Mouse (Mus musculus) brown adipose tissue, adult 24 weeks (tissue): Measurements from ENCODE around the gene Cbx7. TPM values are rescaled to one million over a fixed set of nuclear protein-coding genes. Genes with fewer than 3 reads are reported as not detected.
A peak's percentile ranks its signal among the peaks of the same experiment; 100 is the strongest.

Source experiments
- H3K27ac ChIP-seq: fragments of 200-500 bp; replicated peaks from 2 replicates; pipeline ENCODE4 v1.5.1; 2012; ENCODE audit warnings: low read depth, mild to moderate bottlenecking, low read length
- H3K4me1 ChIP-seq: fragments of 200-500 bp; 2 replicates; pipeline ENCODE4 v1.6.1; 2012; ENCODE audit warnings: low read length, mixed read lengths; ENCODE audit not compliant: control insufficient read depth, insufficient read depth, insufficient read length
- H3K4me3 ChIP-seq: fragments of 200-500 bp; 2 replicates; pipeline ENCODE4 v1.5.1; 2012; ENCODE audit warnings: low read depth, mild to moderate bottlenecking, low read length, moderate library complexity; ENCODE audit not compliant: insufficient read depth
- polyA plus RNA-seq: library from polyadenylated mRNA; stranded (reverse); fragments of >200 nt; gene quantifications from 2 replicates; pipeline ENCODE4 v1.2.4, GENCODE M21; 2012; ENCODE audit not compliant: missing spikeins, insufficient read depth, insufficient read length

Gene Cbx7
- 6.8 and 7.1 TPM in 2 replicates for polyA plus RNA-seq

DNA sequence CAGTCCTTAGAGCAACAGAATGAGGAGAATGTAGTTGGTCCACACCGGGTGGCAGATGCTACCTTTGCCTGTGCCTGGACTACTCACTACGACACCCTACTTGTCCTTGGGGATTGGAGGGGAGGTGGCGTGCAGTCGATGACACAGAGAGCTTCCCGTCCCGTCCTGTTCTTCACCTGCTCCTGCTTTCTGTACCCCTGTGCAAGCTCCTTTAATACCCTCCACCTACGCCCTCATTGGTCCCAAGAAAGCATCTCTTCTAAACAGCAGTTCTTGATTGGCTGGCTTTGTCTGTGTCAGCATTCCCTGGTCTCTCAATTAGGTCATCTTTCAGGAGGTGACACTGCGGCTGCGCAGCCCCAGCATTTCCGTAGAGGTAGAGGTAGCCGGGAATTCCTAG is at the start of gene Cbx7:
Gene Cbx7, minus strand, starts transcription at position 180 of the 400 bp plus-strand sequence.
- no peak within 1 kb of the TSS for H3K27ac ChIP-seq
- no peak within 1 kb of the TSS for H3K4me3 ChIP-seq
- H3K4me1 ChIP-seq: no peaks in the 10 kb centered on the region

DNA sequence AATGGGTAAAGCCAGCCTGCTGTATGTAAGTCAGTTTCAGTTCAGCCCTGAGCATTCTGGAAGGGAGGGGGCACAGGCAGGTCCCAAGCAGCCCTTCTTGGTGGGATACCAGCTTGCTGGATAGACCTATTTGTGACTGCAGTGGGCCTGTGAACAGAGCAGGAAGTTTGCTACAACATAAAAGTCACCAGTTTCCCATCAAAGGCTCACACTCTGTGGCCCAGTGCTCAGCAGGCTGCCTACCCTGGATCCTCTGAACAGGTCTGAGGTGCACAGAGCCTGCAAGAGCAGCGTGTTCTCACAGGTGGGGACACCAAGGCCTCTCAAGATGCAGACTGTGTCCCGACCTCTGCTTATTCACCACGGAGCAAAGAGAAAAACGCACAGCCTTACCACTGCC is 49.6 kb upstream of the Cbx7 start:
- H3K4me3 ChIP-seq: no peak overlapping the region
- H3K4me1 ChIP-seq: peaks cover 12% of the 10 kb centered on the region
- H3K27ac ChIP-seq: peak overlapping the region; percentile 61

DNA sequence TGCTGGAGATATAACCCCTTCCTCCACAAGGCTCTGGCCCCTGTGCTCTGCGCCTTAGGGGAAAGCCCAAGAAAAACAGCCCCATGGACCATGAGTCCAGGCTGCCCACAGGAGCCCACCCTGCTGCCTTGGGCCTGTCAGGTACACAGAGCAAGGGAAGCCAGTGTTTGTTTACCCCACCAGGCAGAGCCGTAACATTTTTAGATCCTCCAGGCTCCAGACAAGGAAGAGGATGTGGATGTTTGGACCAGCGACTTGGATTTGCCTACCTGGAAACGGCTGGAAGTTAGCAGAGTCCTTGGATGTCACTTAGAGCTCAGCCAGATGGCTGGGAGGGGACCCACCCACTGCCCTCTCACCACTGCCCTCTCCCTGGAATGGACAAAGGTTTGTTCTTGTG is 48.7 kb upstream of the Cbx7 start:
- Histone ChIP-seq H3K4me1 (peaks cover 4% of the 10 kb centered on the region), H3K27ac (peak overlapping the region; percentile 61), H3K4me3 (no peak overlapping the region)

DNA sequence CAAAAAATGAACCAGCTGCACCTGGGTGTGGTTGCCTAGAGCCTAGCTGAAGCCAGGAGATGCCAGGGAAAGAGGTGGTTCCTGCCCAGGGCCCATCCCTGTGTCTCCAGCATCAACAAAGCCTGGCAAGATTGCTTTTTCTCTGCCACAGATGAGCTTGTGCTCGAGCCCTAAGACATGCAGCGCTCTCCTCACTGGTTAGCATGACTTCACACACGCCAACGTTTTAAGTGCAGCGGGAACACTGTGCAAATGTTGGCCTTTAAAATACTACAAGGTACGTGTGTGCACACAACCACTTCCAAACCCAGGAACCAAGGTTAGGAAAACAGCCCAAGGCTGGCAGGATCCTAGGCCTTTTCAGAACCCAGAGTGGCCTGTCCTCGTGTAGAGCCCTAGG is 48.3 kb upstream of the Cbx7 start:
- H3K27ac ChIP-seq: peak overlapping the region; percentile 38; the same call in 1 of the 2 replicates

DNA sequence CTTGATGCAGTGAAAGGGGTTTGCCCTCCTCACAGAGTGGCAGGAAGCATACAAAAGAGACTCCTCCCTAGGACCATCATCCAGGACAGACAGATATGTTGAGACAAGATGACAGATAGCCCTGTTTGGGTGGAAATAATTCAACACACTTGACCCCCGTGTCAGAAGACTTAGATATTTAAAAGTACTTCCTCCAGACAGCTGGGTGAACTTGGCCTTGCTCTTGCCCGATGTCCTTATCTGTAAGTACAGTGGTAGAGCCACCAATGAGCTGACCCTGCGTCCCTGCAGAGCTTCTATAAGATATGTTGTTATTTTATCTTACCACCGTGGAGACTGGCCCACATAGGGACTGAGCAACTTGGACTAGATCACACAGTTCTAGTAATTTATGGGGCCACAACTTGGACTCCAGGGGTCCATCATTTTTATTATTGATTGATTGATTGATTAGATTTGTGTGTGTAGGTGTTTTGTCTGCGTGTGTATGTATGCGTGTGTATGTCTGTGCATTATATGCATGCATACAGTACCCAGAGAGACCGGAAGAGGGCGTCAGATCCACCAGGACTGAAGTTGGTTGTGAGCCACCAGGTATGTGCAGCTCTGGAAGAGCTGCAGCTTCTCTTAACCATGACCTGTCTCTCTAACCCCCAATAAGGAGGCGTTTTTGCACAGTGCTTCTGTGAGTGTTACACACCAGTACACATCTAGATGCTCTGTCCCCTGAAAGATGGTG is 45.8 kb upstream of the Cbx7 start:
- Histone ChIP-seq H3K4me1 (peaks cover 2% of the 10 kb centered on the region), H3K27ac (no peak overlapping the region), H3K4me3 (no peak overlapping the region)

More for the DNA sequence above, 48.3 kb upstream of the Cbx7 start:
- Histone ChIP-seq H3K4me1 (peaks cover 2% of the 10 kb centered on the region), H3K4me3 (no peak overlapping the region)

DNA sequence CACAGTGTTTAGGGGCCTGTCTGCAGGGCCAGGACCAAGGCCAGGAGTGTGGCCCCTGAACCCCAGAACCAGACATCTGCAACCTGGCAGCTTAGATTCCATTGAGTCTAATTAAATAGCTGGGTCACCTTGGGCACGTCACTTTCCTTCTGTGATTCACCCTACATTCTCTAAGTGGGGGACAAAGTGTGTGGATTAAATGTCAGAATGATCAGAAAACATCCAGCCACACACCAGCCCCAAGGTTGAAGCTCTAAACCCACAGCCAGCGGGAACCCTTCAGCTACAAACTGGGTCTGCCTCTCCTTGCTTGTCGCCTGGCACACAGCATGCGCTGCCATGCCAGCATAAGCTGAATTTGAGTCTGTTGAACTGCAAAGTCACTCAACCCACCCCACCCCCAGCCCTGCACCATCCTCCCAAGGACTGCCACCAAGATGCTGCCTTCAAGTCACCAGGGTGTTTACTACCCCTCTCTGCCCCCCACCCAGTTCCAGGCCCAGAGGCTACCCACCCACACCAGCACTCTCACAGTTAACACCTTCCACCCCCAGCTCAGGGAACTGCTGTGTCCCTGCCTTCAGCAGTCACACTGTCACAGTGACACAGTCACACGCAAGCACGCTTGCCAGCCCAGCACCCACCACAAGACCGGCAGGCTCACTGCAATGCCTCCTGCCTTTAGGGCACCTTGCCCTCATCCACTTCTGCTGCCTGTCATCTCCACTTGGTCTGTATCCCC is 44.5 kb upstream of the Cbx7 start:
- H3K4me3 ChIP-seq: peak overlapping the region; percentile 34
- peak overlapping the region; percentile 42; the same call in 1 of the 2 replicates for H3K27ac ChIP-seq
- H3K4me1 ChIP-seq: no peaks in the 10 kb centered on the region; the same call in none of the 2 replicates

DNA sequence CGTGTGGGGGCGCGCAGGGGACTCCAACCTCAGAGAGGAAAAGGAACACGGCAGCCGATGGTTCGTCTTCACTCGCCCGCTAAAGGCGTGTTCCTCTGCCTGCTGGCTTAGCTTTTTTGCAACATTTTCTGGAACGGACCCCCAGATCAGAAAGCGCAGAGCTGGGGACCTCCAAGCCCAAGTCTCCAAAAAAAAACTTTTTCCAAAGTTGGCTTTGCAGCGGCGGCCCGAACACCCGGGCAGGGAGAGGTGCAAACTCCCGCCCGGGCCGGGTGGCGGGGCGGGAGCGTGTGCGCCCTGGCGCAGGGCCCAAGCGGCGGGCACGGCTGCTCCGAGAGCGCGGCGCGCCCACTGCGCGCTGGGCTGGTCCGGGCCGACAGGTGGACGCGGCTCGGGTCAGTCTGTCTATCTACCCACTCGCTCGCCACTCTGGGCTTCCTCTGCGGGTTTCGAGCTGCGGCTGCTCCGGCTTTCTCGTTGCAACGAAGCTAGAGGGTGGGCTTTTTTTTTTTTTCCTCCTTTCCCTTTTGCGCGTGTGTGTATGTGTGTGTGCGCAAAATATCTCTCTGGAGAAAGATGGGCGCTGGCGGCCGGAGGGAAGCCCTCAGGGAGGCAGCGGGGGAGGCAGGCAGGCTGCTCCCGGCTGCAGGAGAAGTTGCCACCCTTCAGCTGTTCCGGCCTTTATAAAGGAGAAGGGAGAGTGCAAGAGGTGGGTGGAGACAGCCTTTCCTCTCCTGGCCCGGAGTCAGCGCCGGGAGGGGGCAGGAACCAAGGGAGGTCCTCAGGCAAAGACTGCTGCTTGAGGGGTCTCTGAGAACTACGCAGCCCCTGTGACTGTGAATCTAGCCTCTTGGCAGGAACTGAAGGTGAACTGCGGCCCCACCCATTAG is 43.6 kb upstream of the Cbx7 start, which contains the start of gene Pdgfb:
Gene Pdgfb, minus strand, starts transcription at position 657 of the 890 bp plus-strand sequence.
- Histone ChIP-seq H3K4me1 (no peaks in the 10 kb centered on the region; the same call in 1 of the 2 replicates), H3K27ac (peak within 1 kb of the TSS; percentile 82), H3K4me3 (peak within 1 kb of the TSS; percentile 92)

DNA sequence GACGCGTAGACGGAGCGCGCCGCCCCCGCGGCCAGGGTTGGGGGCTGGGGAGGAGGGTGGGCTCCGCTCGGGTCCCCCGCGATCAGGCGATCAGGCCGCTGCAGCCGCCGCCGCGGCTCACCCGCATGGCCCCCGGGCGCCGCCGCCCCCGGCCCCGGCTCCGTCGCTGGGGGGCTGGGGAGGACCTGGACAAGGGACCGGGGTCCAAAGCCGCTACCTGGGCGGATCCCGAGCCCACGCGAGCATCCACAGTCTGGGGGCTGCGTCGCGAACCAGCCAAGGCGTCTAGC is 43.1 kb upstream of the Cbx7 start:
- Histone ChIP-seq H3K4me1 (no peaks in the 10 kb centered on the region; the same call in 1 of the 2 replicates), H3K4me3 (peak overlapping the region; percentile 92), H3K27ac (peak overlapping the region; percentile 82)

DNA sequence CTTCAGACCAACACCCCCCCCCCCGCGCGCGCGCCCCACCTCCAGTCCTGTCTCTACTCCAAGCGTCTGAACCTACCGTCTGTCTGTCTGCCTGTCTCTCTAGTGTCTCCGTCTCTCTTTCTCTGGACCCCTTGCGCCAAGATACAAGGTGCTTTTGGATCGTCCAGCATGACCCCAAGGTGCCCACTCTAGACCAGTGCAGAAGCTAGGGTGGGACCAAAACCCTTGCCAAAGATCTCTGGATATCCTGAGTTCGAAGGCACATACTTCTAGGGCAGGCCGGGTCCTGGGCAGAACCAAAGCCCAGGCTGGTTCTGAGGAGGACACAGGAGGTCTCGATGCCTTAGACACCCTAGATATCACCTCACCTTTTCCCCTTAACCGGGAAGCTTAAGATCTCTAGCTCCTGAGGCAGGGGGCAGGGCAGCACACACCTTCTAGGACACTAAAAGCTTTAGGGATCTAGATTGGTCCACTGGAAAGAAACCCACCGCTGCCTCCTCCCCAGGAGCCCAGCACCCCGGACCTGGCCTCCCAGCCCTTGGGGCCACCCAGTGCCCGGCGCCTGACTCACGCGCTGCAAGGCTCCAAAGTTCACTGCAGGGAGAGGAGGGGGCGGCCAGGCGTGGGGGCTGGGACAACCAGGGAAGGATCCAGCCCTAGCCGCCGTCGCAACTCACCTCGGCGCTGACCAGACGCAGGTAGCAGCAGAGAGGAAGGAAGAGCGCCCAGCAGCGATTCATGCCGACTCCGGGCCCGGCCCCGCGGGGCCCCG is 42.5 kb upstream of the Cbx7 start:
- no peaks in the 10 kb centered on the region; the same call in 1 of the 2 replicates for H3K4me1 ChIP-seq
- H3K27ac ChIP-seq: peak overlapping the region; percentile 82
- H3K4me3 ChIP-seq: peak overlapping the region; percentile 92

DNA sequence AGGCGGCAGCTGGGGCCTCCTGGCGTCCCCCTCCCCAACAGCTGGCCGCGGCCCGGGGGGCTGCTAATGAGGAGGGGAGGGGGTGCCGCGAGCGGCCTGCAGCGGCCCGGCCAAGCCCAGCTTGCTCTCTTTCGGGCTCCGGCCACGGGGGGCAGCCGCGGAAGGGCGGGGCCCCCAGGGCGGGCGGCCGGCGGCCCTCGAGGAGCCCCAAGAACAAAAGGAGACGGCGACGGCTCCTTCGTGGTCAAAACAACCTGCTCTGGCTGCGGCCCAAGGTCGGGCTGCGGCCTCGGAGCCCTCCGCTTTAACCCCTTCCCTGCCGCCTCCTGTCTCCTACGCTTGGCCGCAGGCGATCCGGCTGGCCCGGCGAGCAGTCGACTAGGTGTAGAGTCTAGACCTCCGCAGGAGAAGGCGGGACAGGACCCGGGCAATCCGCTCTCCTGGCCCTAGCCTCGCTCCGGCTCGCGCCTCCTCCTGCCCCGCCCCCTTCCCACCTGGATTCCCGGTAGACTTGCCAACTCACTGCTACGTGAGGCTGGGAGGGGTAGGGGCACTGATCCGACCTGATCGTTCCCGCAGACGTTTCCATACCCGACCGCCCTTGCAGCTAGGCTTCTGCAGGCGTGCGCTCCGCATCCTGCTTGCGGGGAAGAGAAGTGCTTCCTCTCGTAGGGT is 41.7 kb upstream of the Cbx7 start:
- H3K27ac ChIP-seq: peak overlapping the region; percentile 82

DNA sequence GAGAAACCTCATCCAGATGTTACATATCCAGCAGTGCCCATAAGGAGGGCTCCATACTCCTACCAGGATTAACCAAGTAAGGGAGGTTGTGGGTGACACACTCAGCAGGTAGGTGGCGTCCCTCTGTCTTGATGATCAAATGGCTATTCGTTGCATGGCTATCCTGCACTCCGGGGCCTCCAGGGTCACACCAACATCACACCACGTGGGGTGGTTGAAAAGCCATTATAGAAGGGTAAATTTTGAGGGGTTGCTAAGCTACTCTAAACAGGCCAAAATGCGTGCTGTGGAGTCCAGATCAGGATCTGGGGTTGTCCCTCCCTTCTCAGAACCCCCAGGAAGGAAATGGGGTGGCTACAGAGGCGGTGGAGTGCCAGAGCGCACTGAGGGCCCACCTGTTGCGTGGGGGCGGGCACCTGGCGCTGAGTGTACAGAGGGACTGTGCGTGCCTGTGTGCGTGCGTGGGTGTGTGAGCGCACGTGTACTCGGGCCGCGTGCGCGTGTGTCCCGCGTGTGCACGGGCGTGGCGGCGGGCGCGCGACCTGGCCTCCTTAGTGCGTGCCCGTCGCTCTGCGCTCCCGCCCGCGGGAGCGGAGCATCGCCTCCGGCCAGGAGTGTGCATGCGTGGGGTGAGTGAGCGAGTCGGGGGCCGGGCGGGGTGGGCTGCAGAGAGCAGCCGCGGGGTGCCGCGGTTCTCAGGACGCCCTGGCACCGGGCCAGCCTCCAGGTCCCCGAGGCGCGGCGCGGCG is 41.0 kb upstream of the Cbx7 start:
- peak overlapping the region; percentile 92 for H3K4me3 ChIP-seq
- peak overlapping the region; percentile 82 for H3K27ac ChIP-seq
- no peaks in the 10 kb centered on the region; the same call in 1 of the 2 replicates for H3K4me1 ChIP-seq

More for the DNA sequence above, 41.7 kb upstream of the Cbx7 start:
- Histone ChIP-seq H3K4me1 (no peaks in the 10 kb centered on the region; the same call in 1 of the 2 replicates), H3K4me3 (peak overlapping the region; percentile 92)

DNA sequence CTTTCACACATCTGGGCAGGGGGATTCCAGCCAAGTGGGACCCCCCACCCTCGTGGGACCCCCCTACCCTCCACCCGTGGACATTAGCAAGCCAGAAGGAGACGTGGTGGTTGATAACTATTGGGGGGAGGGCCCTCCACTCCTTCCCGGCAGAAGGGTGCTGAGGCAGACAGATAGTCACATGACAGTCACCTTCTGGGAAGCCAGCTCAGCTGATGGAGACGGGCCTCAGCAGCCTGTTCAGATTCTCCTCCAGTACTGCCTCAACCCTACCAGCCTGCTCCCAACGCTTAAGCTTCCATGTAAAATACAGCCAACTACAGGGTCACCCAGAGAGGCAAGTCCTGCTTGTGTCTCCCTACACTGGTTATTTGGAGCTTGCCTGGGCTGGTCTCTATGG is 40.3 kb upstream of the Cbx7 start:
- H3K4me1 ChIP-seq: no peaks in the 10 kb centered on the region; the same call in 1 of the 2 replicates
- H3K27ac ChIP-seq: peak overlapping the region; percentile 64
- peak overlapping the region; percentile 92 for H3K4me3 ChIP-seq

DNA sequence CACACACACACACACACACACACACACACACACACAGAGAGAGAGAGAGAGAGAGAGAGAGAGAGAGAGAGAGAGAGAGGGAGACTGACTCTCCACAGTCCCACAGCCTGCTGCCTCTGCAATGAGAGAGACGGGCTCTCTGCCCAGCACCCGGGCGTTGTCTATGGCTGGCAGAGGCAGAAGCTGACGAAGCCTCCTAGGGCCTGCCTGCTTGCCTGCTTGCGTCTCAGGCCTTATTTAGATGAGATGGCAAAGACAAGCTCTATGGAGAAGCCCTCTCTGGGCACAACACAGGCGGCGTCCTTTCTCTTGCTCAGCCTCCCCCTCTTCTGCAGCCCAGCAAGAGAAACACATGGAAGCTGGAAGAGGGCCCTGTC is 39.3 kb upstream of the Cbx7 start:
- Histone ChIP-seq H3K4me1 (peaks cover 5% of the 10 kb centered on the region; the same call in 1 of the 2 replicates), H3K4me3 (peak overlapping the region; percentile 92), H3K27ac (0 out of 2 replicates have a peak overlapping the region, but pooled peaks have one; percentile 7)
